Mouse (Mus musculus) bone marrow, adult 2 months (tissue): Measurements from ENCODE around the gene Islr. TPM values are rescaled to one million over a fixed set of nuclear protein-coding genes. Genes with fewer than 3 reads are reported as not detected.

Experiments
- H3K27ac ChIP-seq: fragments of 200-500 bp; 2 replicates; pipeline ENCODE4 v1.5.1; 2012; ENCODE audit warnings: low read depth, mild to moderate bottlenecking, control low read depth, inconsistent platforms, low read length; ENCODE audit not compliant: control insufficient read depth, poor library complexity, insufficient read depth
- H3K4me1 ChIP-seq: fragments of 200-500 bp; 2 replicates; pipeline ENCODE4 v1.6.1; 2011; ENCODE audit warnings: low read length; ENCODE audit not compliant: control insufficient read depth, insufficient read depth
- H3K4me3 ChIP-seq: fragments of 200-500 bp; replicated peaks from 2 replicates; pipeline ENCODE3; 2011; ENCODE audit warnings: mild to moderate bottlenecking, low read depth, low read length, control low read depth; ENCODE audit not compliant: control insufficient read depth
- CTCF ChIP-seq: fragments of 200-500 bp; IDR thresholded peaks from 2 replicates; pipeline ENCODE4 v1.5.1; 2011; ENCODE audit warnings: low read length, control low read depth; ENCODE audit not compliant: control insufficient read depth, insufficient read depth
- POLR2A ChIP-seq: fragments of 200-500 bp; IDR thresholded peaks from 2 replicates; pipeline ENCODE4 v1.6.1; 2011; ENCODE audit warnings: low read depth, mild to moderate bottlenecking, control low read depth, low read length, borderline replicate concordance; ENCODE audit not compliant: control insufficient read depth
- WGBS: fragments of 180-500 bp; shearing (Covaris S2); methylation state at CpG from one replicate; pipeline ENCODE4 v1.1.7; 2018; 5-methylcytosine and 5-hydroxymethylcytosine counted together
- polyA plus RNA-seq: library from polyadenylated mRNA; stranded (reverse); fragments of >200 nt; gene quantifications from 2 replicates; pipeline ENCODE4 v1.2.4, GENCODE M21; 2011; ENCODE audit warnings: low replicate concordance; ENCODE audit not compliant: missing spikeins, insufficient read depth, insufficient read length

The Islr gene
- polyA plus RNA-seq, 1 experiment, result 6.3 TPM

GRCm38 (mm10) chr9:58228777-58229466 is 24.8 kb upstream of the Islr start:
- no peak for TF ChIP-seq POLR2A
- TF ChIP-seq CTCF, result no peak

GRCm38 (mm10) chr9:58225915-58226913 is 22.1 kb upstream of the Islr start:
- Histone ChIP-seq H3K4me3 (no peak overlapping the region), H3K27ac (no peak overlapping the region), H3K4me1 (no peaks in the 10 kb centered on the region; the same call in 1 of the 2 replicates)
- WGBS, result 34% methylated on average over 9 of the region's 9 CpGs
- TF ChIP-seq CTCF, result peak; percentile 71
- TF ChIP-seq POLR2A, result no peak

More at GRCm38 (mm10) chr9:58228777-58229466, 24.8 kb upstream of the Islr start:
- Histone ChIP-seq H3K4me1 (peaks cover 7% of the 10 kb centered on the region), H3K4me3 (no peak overlapping the region), H3K27ac (no peak overlapping the region)
- WGBS, result 94% methylated on average over 9 of the region's 9 CpGs

- no peak overlapping the region for H3K4me3 ChIP-seq
- TF ChIP-seq POLR2A (no peak), CTCF (no peak)
- H3K27ac ChIP-seq, result no peak overlapping the region
- 83% methylated on average over 2 of the region's 2 CpGs for WGBS
- H3K4me1 ChIP-seq, result no peaks in the 10 kb centered on the region; the same call in 1 of the 2 replicates
Measured at GRCm38 (mm10) chr9:58224356-58224755, 20.2 kb upstream of the Islr start.

GRCm38 (mm10) chr9:58220218-58220903 is 16.3 kb upstream of the Islr start:
- no peaks in the 10 kb centered on the region for H3K4me1 ChIP-seq
- 81% methylated on average over 24 of the region's 24 CpGs for WGBS
- H3K4me3 ChIP-seq, result no peak overlapping the region
- H3K27ac ChIP-seq, result no peak overlapping the region
- peak; percentile 67 for TF ChIP-seq CTCF
- no peak for TF ChIP-seq POLR2A

- Histone ChIP-seq H3K4me1 (peaks cover 2% of the 10 kb centered on the region; the same call in 1 of the 2 replicates), H3K27ac (no peak overlapping the region), H3K4me3 (no peak overlapping the region)
- no peak for TF ChIP-seq POLR2A
- TF ChIP-seq CTCF, result no peak
- WGBS, result 94% methylated on average over 3 of the region's 3 CpGs
Measured at GRCm38 (mm10) chr9:58218539-58218938, 14.4 kb upstream of the Islr start.

DNA sequence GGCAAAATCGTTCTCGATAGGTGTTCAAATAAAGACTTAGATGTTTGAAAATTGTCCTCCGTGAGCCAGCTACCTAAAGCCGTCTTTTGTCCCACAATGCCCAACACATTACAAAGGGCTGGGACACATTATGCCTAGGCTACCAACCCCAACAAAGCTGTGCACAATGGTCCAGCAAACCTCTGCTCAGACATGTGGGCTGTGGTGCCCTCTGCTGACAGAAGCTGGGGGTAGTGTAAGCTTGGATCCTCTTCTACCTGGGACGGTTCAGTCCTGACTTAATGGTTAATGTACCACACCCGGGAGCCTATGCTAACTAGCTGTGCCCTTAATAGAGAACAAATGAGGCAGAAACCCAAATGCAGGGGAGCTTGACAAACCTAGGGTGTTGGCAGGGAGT is 12.3 kb upstream of the Islr start:
- Histone ChIP-seq H3K4me1 (peaks cover 2% of the 10 kb centered on the region; the same call in 1 of the 2 replicates), H3K27ac (no peak overlapping the region), H3K4me3 (no peak overlapping the region)
- peak; percentile 69 for TF ChIP-seq CTCF
- no peak for TF ChIP-seq POLR2A
- 67% methylated on average over 6 of the region's 6 CpGs for WGBS

- Histone ChIP-seq H3K4me1 (peaks cover 2% of the 10 kb centered on the region; the same call in 1 of the 2 replicates), H3K27ac (peak overlapping the region; percentile 23), H3K4me3 (no peak overlapping the region)
- WGBS, result 42% methylated on average over 8 of the region's 8 CpGs
- TF ChIP-seq POLR2A (no peak), CTCF (no peak)
Measured at GRCm38 (mm10) chr9:58214519-58215180, 10.5 kb upstream of the Islr start.
